Mouse (Mus musculus) 3T3-L1 (cell line): ENCODE measurements at regions not wholly inside any gene's neighbourhood (a gene's known extent, or its start where the extent isn't known, plus 50 kb on each side); places are given as distances from the start of the nearest gene placed in this dataset.
"Not testable (repeated sequence)": the region's sequence is repeated elsewhere in the genome, so short reads cannot be mapped to it uniquely, and the experiment has no call there.

Source experiments
- DNase-seq: peaks from one replicate; pipeline ENCODE4 v3.0.0-alpha.2; 2015; ENCODE audit warnings: low read depth, low spot score

- DNase-seq, result peak; percentile 41
These were observed 55.6 kb downstream of the Mup20 start for GRCm38 (mm10) chr4:61998366-61998765.

- DNase-seq, result not testable (repeated sequence)
These were observed 64.0 kb downstream of the Mup20 start for GRCm38 (mm10) chr4:61989941-61990340.

- no peak for DNase-seq
These were observed 77.8 kb downstream of the Mup20 start for GRCm38 (mm10) chr4:61976159-61976558.

- DNase-seq, result peak; percentile 25
These were observed 80.7 kb downstream of the Mup20 start for GRCm38 (mm10) chr4:61973236-61973635.

GRCm38 (mm10) chr4:61969691-61970090, 84.3 kb downstream of the Mup20 start:
- DNase-seq, result no peak

- not testable (repeated sequence) for DNase-seq
These were observed 86.3 kb downstream of the Mup20 start for GRCm38 (mm10) chr4:61967674-61968073.

- DNase-seq, result no peak
These were observed 91.6 kb downstream of the Mup20 start for GRCm38 (mm10) chr4:61962315-61962714.
